11 mouse cellular contexts compared by ENCODE assay signal in the genomic region with DNA sequence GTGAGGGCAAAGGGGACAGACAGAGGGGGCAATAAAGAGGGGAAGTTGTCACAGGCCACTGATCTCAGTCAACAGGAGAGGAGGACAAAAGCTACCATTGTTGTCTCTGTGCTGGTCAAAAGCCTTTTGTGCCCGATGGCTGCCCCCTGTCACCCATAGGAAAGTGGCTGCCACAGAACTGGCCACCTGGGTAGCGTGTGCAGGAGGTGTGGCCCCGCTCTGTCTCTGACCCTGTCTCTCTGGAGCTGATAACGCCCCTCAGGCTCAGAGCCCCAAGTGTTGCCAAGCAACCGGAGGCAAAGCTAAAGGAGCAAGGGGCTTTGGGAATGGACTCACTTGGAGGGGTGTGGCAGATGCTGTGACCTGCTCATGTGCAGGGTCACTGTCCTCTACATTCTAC. TPM values are rescaled to one million over a fixed set of nuclear protein-coding genes. Genes with fewer than 3 reads are reported as not detected.
DNase-seq lines count a peak whose midpoint lies in the region; ATAC-seq and TF ChIP-seq lines count a peak whose summit lies in the region.
"Had no signal": no experiment of that assay in that cellular context is flagged by ENCODE, and none has a peak within 500 bp of the region (broad histone marks: within the 10 kb centered on the region; RNA-seq: fewer than 3 reads in every experiment).

No protein-coding gene starts in this region.

- intact Hi-C loops in heart, adult 2 months (cut with DNase I): loop anchor here (2.0 kb wide), 1 partner anchor 30 kb away; no protein-coding TSS in a partner anchor
- intact Hi-C loops in heart, postnatal 25 days (cut with DNase I): loop anchor here (2.0 kb wide), 1 partner anchor 30 kb away; no protein-coding TSS in a partner anchor

- no peaks in the 10 kb centered on the region for H3K27me3 ChIP-seq in heart, adult 2 months (ENCODE audit: control insufficient read depth, insufficient read depth, low read length)
- H3K27me3 ChIP-seq in liver, embryonic 14.5 days (ENCODE audit: control insufficient read depth, insufficient read depth, low read length): no peaks in the 10 kb centered on the region

- TF ChIP-seq POLR2A in heart, adult 2 months (IDR thresholded peaks at IDR 0.05; ENCODE audit: insufficient read depth, low read depth, low read length): no peak

- H3K9ac ChIP-seq in heart, adult 2 months (ENCODE audit: low read depth, low read length): peak overlapping the region; percentile 28
- no peak overlapping the region for H3K9ac ChIP-seq in liver, embryonic 14.5 days (replicated peaks)

- WGBS in heart, adult 2 months: 54% methylated on average over 5 of the region's 5 CpGs
- WGBS in liver, embryonic 14.5 days (ENCODE audit: insufficient replicate concordance): 22% methylated on average over 5 of the region's 5 CpGs

- H3K4me3 ChIP-seq in heart, adult 2 months: no peak overlapping the region
- H3K4me3 ChIP-seq in layer of hippocampus, adult 2 months: no peak overlapping the region
- no peak overlapping the region for H3K4me3 ChIP-seq in liver, embryonic 14.5 days (ENCODE audit: insufficient read depth in 1 of 2, low read depth in 2 of 2, low read length in 2 of 2)

- H3K36me3 ChIP-seq in heart, adult 2 months (ENCODE audit: control insufficient read depth, insufficient read depth, low read length): peaks cover 21% of the 10 kb centered on the region
- H3K36me3 ChIP-seq in liver, embryonic 14.5 days (replicated peaks; ENCODE audit: control insufficient read depth, insufficient read depth, low read depth): no peaks in the 10 kb centered on the region

- peak overlapping the region; percentile 93 for H3K27ac ChIP-seq in heart, adult 2 months
- peak overlapping the region; percentile 69 for H3K27ac ChIP-seq in layer of hippocampus, adult 2 months
- H3K27ac ChIP-seq in liver, embryonic 14.5 days: no peak overlapping the region

- no peaks in the 10 kb centered on the region for H3K79me2 ChIP-seq in heart, adult 2 months (replicated peaks; ENCODE audit: control insufficient read depth, insufficient read depth, low read length)

- no peak for DNase-seq in heart, adult 2 months
- no peak for DNase-seq in heart, postnatal 25 days (ENCODE audit: low spot score)
- no peak for DNase-seq in layer of hippocampus, adult 2 months (ENCODE audit: low spot score in 2 of 2)
- DNase-seq in layer of hippocampus, adult 18-20 months (ENCODE audit: low spot score in 2 of 2): no peak
- peak; percentile 55 for DNase-seq in brain, adult 2 months (ENCODE audit: low read depth, low spot score)
- no peak for DNase-seq in liver, embryonic 14.5 days (ENCODE audit: low read depth in 3 of 3, low spot score in 3 of 3)
- DNase-seq in adrenal gland, postnatal 25 days: no peak
- DNase-seq in thymus, postnatal 36 days: no peak
- DNase-seq: cerebellum, adult 9-11 months; kidney, adult 11 months; left cerebral cortex, postnatal 4 days had no signal

- no peak overlapping the region for H3K4me2 ChIP-seq in liver, embryonic 14.5 days (ENCODE audit: low read depth)

- ATAC-seq in liver, embryonic 14.5 days (ENCODE audit: insufficient read depth): peak; percentile 46

- no peak for TF ChIP-seq EP300 in heart, adult 2 months (IDR thresholded peaks at IDR 0.05; ENCODE audit: insufficient read depth, low read depth, low read length)
- no peak for TF ChIP-seq EP300 in liver, embryonic 14.5 days (IDR thresholded peaks at IDR 0.05; ENCODE audit: low read depth)

- no peaks in the 10 kb centered on the region for H3K9me3 ChIP-seq in liver, embryonic 14.5 days (ENCODE audit: control insufficient read depth, low read length)

- no peak for TF ChIP-seq CTCF in heart, adult 2 months (IDR thresholded peaks at IDR 0.05)
- TF ChIP-seq CTCF in layer of hippocampus, adult 2 months (conservative IDR thresholded peaks at IDR 0.05): no peak
- no peak for TF ChIP-seq CTCF in liver, embryonic 14.5 days (IDR thresholded peaks at IDR 0.05; ENCODE audit: low read depth)

- H3K4me1 ChIP-seq in heart, adult 2 months (ENCODE audit: control insufficient read depth, insufficient read depth, low read length): peaks cover 20% of the 10 kb centered on the region
- H3K4me1 ChIP-seq in liver, embryonic 14.5 days (replicated peaks; ENCODE audit: control insufficient read depth in 2 of 2, insufficient read depth in 2 of 2, low read length in 1 of 2): peaks cover 13 to 21% of the 10 kb centered on the region in 2 experiments; a peak in 3 of 4 replicates

RNA-seq across cellular contexts. Expression of a gene that starts 16.1 kb away (rescaled TPM):
- 10 to 100 TPM; 10.5 to 14.5 TPM for total RNA-seq in heart, adult 2 months (2021)
- 2.4 and 4.5 TPM in 2 replicates for polyA plus RNA-seq in heart, adult 2 months (2012; rRNA removed)
- 10 to 100 TPM; 10.0 to 12.7 TPM for total RNA-seq in heart, postnatal 25 days (2021)
- 10 to 100 TPM; 25.7 to 25.9 TPM for total RNA-seq in layer of hippocampus, adult 2 months (2021)
- total RNA-seq in layer of hippocampus, adult 18-20 months (2021): 10 to 100 TPM; 25.3 to 28.7 TPM
- polyA plus RNA-seq in liver, embryonic 14.5 days (2012; rRNA removed): 3.0 and 7.4 TPM in 2 replicates
- polyA plus RNA-seq in liver, embryonic 14.5 days (2014; fragmentation: Nextera tagmentation; extraction: Ambion mirVana): 4.5 and 5.8 TPM in 2 replicates
- 20.7 TPM in 2 replicates for total RNA-seq in adrenal gland, postnatal 25 days (2021)

RNA-seq across cellular contexts. Expression of a gene that starts 20.8 kb away (rescaled TPM):
- 1 to 10 TPM; 6.8 to 9.1 TPM for total RNA-seq in heart, adult 2 months (2021)
- polyA plus RNA-seq in heart, adult 2 months (2012; rRNA removed): 6.9 and 8.4 TPM in 2 replicates
- total RNA-seq in heart, postnatal 25 days (2021): 1 to 10 TPM; 7.9 to 9.4 TPM
- 10 to 100 TPM; 19.3 TPM for total RNA-seq in layer of hippocampus, adult 2 months (2021)
- total RNA-seq in layer of hippocampus, adult 18-20 months (2021): 10 to 100 TPM; 20.4 to 22.6 TPM
- polyA plus RNA-seq in liver, embryonic 14.5 days (2012; rRNA removed): 5.9 and 8.1 TPM in 2 replicates
- polyA plus RNA-seq in liver, embryonic 14.5 days (2014; fragmentation: Nextera tagmentation; extraction: Ambion mirVana): 7.8 and 9.6 TPM in 2 replicates
- total RNA-seq in adrenal gland, postnatal 25 days (2021): 27.0 TPM in 2 replicates

RNA-seq across cellular contexts. Expression of a gene that starts 32.2 kb away (rescaled TPM):
- 100 to 1,000 TPM; 189 to 251 TPM for total RNA-seq in heart, adult 2 months (2021)
- polyA plus RNA-seq in heart, adult 2 months (2012; rRNA removed): 166 and 182 TPM in 2 replicates
- 100 to 1,000 TPM; 191 to 222 TPM for total RNA-seq in heart, postnatal 25 days (2021)
- total RNA-seq in layer of hippocampus, adult 2 months (2021): 10 to 100 TPM; 69.1 to 78.2 TPM
- total RNA-seq in layer of hippocampus, adult 18-20 months (2021): 10 to 100 TPM; 75.7 to 89.4 TPM
- polyA plus RNA-seq in liver, embryonic 14.5 days (2012; rRNA removed): 0.71 and 0.98 TPM in 2 replicates
- polyA plus RNA-seq in liver, embryonic 14.5 days (2014; fragmentation: Nextera tagmentation; extraction: Ambion mirVana): 1.4 and 2.1 TPM in 2 replicates
- total RNA-seq in adrenal gland, postnatal 25 days (2021): 15.1 and 17.7 TPM in 2 replicates

RNA-seq across cellular contexts. Expression of a gene that starts 41.5 kb away (rescaled TPM):
- total RNA-seq in heart, adult 2 months (2021): 100 to 1,000 TPM; 167 to 194 TPM
- 80.9 and 150 TPM in 2 replicates for polyA plus RNA-seq in heart, adult 2 months (2012; rRNA removed)
- 100 to 1,000 TPM; 165 to 178 TPM for total RNA-seq in heart, postnatal 25 days (2021)
- total RNA-seq in layer of hippocampus, adult 2 months (2021): 10 to 100 TPM; 97.4 to 99.3 TPM
- 100 to 1,000 TPM in 1 of 2 experiments, 10 to 100 TPM in 1; 96.7 to 100 TPM for total RNA-seq in layer of hippocampus, adult 18-20 months (2021)
- polyA plus RNA-seq in liver, embryonic 14.5 days (2012; rRNA removed): 76.9 and 99.9 TPM in 2 replicates
- polyA plus RNA-seq in liver, embryonic 14.5 days (2014; fragmentation: Nextera tagmentation; extraction: Ambion mirVana): 321 and 328 TPM in 2 replicates
- 186 and 197 TPM in 2 replicates for total RNA-seq in adrenal gland, postnatal 25 days (2021)

RNA-seq across cellular contexts. Expression of a gene that starts 53.7 kb away (rescaled TPM):
- 1 to 10 TPM; 6.2 to 7.5 TPM for total RNA-seq in heart, adult 2 months (2021)
- polyA plus RNA-seq in heart, adult 2 months (2012; rRNA removed): 5.3 and 7.7 TPM in 2 replicates
- 1 to 10 TPM; 5.4 to 6.0 TPM for total RNA-seq in heart, postnatal 25 days (2021)
- 10 to 100 TPM; 27.4 to 32.6 TPM for total RNA-seq in layer of hippocampus, adult 2 months (2021)
- 10 to 100 TPM; 23.8 to 24.4 TPM for total RNA-seq in layer of hippocampus, adult 18-20 months (2021)
- 5.2 and 7.1 TPM in 2 replicates for polyA plus RNA-seq in liver, embryonic 14.5 days (2012; rRNA removed)
- 4.7 and 5.4 TPM in 2 replicates for polyA plus RNA-seq in liver, embryonic 14.5 days (2014; fragmentation: Nextera tagmentation; extraction: Ambion mirVana)
- total RNA-seq in adrenal gland, postnatal 25 days (2021): 14.8 and 15.5 TPM in 2 replicates
